Mouse (Mus musculus) limb, embryonic 14.5 days (tissue): Measurements from ENCODE around the gene Ccdc157. TPM values are rescaled to one million over a fixed set of nuclear protein-coding genes. Genes with fewer than 3 reads are reported as not detected.

Experiments
- ATAC-seq: fragments of 200-750 bp; cut with Nextera tagmentation; 2 replicates; pipeline ENCODE4 v1.8.0; 2017; ENCODE audit warnings: low read depth, moderate number of reproducible peaks, moderate TSS enrichment; ENCODE audit not compliant: low FRiP score
- DNase-seq: peaks from one replicate; pipeline ENCODE4 v3.0.0-alpha.2; 2015; ENCODE audit warnings: low spot score
- H3K27ac ChIP-seq: fragments of 300-500 bp; sonication (generic); replicated peaks from 2 replicates; pipeline ENCODE4 v1.5.1; 2014; ENCODE audit warnings: low read depth, mild to moderate bottlenecking, low read length, moderate library complexity, mixed read lengths
- H3K27me3 ChIP-seq: fragments of 300-500 bp; sonication (generic); 2 replicates; pipeline ENCODE4 v1.6.1; 2014; ENCODE audit warnings: low read length, mixed read lengths; ENCODE audit not compliant: control insufficient read depth, insufficient read depth
- H3K36me3 ChIP-seq: fragments of 300-500 bp; sonication (generic); 2 replicates; pipeline ENCODE4 v1.6.1; 2014; ENCODE audit warnings: mild to moderate bottlenecking, low read length, moderate library complexity, mixed read lengths; ENCODE audit not compliant: control insufficient read depth, insufficient read depth
- H3K4me1 ChIP-seq: fragments of 300-500 bp; sonication (generic); 2 replicates; pipeline ENCODE4 v1.6.1; 2014; ENCODE audit warnings: antibody characterized with exemption, low read length, mixed read lengths; ENCODE audit not compliant: control insufficient read depth, insufficient read depth
- H3K4me2 ChIP-seq: fragments of 300-500 bp; sonication (generic); replicated peaks from 2 replicates; pipeline ENCODE4 v1.6.1; 2014; ENCODE audit warnings: low read depth, mild to moderate bottlenecking, low read length, moderate library complexity; ENCODE audit not compliant: severe bottlenecking
- H3K4me3 ChIP-seq: fragments of 300-500 bp; sonication (generic); replicated peaks from 2 replicates; pipeline ENCODE4 v1.5.1; 2014; ENCODE audit warnings: low read length
- H3K9ac ChIP-seq: fragments of 300-500 bp; sonication (generic); 2 replicates; pipeline ENCODE4 v1.6.1; 2014; ENCODE audit warnings: mild to moderate bottlenecking, low read depth, low read length, moderate library complexity; ENCODE audit not compliant: severe bottlenecking
- H3K9me3 ChIP-seq: fragments of 300-500 bp; sonication (generic); 2 replicates; pipeline ENCODE4 v1.6.1; 2016; ENCODE audit warnings: low read length; ENCODE audit not compliant: control insufficient read depth
- POLR2A ChIP-seq: fragments of 200-500 bp; IDR thresholded peaks from 2 replicates; pipeline ENCODE4 v1.8.0; 2012; ENCODE audit warnings: inconsistent platforms, mild to moderate bottlenecking, moderate library complexity, borderline replicate concordance; ENCODE audit not compliant: insufficient read depth, insufficient read length; ENCODE audit errors: extremely low read depth
- WGBS: fragments of 180-500 bp; shearing (Covaris S2); extraction: QIAGEN DNeasy Blood & Tissue Kit; methylation state at CpG from one replicate; pipeline ENCODE4 v1.1.7; 2014; 5-methylcytosine and 5-hydroxymethylcytosine counted together
- polyA plus RNA-seq, 2 experiments: library from polyadenylated mRNA; depleted of rRNA in 1 of 2; stranded (reverse) in 1 of 2; unstranded in 1 of 2; fragments of >200 nt; fragmentation: Nextera tagmentation in 1 of 2; extraction: Ambion mirVana in 1 of 2; gene quantifications; 2 replicates each; pipeline versions ENCODE4 v1.2.1 to v1.2.3; 2012 to 2014

Ccdc157 gene
- polyA plus RNA-seq, 2 experiments = 6.6 to 26.1 TPM

DNA sequence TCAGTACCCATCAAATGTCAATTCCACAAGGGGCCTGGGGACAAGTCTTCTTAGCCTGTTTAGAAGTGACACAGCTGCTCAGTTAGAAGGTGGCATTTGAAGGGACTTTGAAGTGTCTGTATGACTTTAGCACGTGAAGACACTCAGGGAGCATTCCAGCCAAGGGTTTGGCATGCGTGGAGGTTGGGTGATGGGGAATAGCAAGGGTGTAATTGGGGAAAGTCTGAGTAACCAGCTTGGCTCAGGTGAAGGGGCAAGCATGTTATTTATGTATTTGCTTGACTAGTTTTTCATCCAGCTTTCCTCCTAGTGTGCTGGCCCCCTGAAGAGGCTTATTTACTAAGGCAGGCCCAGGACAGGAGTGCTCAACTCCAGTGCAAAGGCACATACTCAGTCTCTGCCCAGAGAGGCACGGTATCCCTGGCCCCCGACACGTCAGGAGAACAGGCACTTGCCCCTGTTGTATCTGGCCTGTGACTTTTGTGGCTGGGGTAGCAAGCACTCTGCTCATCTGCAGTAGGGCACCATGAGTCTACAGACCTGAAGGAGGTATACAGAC is 45.1 kb upstream of the Ccdc157 start:
- no peaks in the 10 kb centered on the region for H3K27me3 ChIP-seq
- no peak overlapping the region for H3K27ac ChIP-seq
- DNase-seq (no peak), ATAC-seq (no peak)
- WGBS = 82% methylated on average over 5 of the region's 5 CpGs
- no peak overlapping the region for H3K4me2 ChIP-seq
- H3K9me3 ChIP-seq = no peaks in the 10 kb centered on the region
- no peak overlapping the region for H3K9ac ChIP-seq
- TF ChIP-seq POLR2A = no peak
- no peaks in the 10 kb centered on the region for H3K4me1 ChIP-seq
- peaks cover 43% of the 10 kb centered on the region for H3K36me3 ChIP-seq
- no peak overlapping the region for H3K4me3 ChIP-seq

DNA sequence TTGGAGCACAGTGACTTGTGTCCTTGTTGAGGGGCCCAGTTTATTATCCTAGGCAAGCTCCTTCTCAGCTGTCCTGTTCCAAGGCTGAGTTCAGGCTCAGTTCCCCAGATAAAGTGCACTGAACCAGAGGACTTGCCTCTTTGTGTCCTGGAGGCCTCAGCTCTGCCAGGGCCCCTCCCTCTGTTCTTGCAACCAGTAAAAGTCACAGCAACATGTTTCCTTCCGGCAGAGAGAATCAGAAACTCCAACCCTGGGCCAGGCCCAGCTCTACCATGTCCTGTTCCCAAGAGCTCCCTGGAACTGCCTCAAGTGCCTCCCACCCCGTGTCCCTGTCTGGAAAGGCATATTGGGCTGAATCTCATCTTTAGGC is 43.6 kb upstream of the Ccdc157 start:
- WGBS = 51% methylated on average over 2 of the region's 2 CpGs
- no peak for TF ChIP-seq POLR2A
- no peak for DNase-seq

DNA sequence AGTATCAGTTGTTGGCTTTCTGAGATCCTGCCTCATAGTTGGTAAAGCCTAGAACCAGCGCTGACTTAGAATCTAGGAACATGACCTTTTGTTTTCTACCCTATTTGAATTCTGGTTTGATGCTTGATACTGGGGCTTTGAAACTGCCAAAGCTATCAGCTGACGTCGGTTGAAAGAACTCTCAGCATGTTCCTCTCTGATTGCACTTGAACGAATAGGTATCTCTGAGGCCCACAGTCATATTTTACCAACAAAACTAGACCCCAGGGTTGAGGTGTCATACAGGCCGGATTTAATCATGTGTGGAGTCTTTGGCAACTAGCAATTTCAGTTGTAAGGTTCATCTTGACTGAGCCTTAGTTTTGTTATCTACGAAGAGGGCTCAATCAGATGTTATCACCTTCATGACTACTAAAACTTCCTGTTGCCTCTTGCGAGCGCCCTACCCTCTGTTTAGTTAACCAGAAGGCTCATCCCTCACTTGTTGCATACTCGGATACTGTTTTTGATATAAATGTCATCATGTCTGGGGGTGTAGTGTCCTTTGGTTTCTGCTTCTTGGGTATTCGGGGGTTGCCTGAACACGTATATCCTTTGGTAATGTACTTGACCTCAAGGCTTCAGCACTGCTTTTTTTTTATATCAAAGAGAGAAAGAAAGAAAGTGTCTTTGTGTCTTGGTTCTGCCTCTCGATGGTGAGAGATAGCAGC is 43.1 kb upstream of the Ccdc157 start:
- WGBS = 83% methylated on average over 12 of the region's 12 CpGs
- Histone ChIP-seq H3K27me3 (no peaks in the 10 kb centered on the region), H3K4me2 (no peak overlapping the region), H3K4me3 (no peak overlapping the region), H3K4me1 (no peaks in the 10 kb centered on the region), H3K27ac (no peak overlapping the region), H3K9me3 (no peaks in the 10 kb centered on the region), H3K9ac (no peak overlapping the region), H3K36me3 (peaks cover 24% of the 10 kb centered on the region)
- DNase-seq = no peak
- ATAC-seq = no peak
- no peak for TF ChIP-seq POLR2A

More for the DNA sequence above, 43.6 kb upstream of the Ccdc157 start:
- H3K9me3 ChIP-seq = no peaks in the 10 kb centered on the region
- no peak overlapping the region for H3K27ac ChIP-seq
- no peaks in the 10 kb centered on the region for H3K27me3 ChIP-seq
- no peak overlapping the region for H3K4me2 ChIP-seq
- H3K4me1 ChIP-seq = no peaks in the 10 kb centered on the region
- no peak overlapping the region for H3K4me3 ChIP-seq
- no peak overlapping the region for H3K9ac ChIP-seq
- peaks cover 30% of the 10 kb centered on the region for H3K36me3 ChIP-seq
- ATAC-seq = no peak

DNA sequence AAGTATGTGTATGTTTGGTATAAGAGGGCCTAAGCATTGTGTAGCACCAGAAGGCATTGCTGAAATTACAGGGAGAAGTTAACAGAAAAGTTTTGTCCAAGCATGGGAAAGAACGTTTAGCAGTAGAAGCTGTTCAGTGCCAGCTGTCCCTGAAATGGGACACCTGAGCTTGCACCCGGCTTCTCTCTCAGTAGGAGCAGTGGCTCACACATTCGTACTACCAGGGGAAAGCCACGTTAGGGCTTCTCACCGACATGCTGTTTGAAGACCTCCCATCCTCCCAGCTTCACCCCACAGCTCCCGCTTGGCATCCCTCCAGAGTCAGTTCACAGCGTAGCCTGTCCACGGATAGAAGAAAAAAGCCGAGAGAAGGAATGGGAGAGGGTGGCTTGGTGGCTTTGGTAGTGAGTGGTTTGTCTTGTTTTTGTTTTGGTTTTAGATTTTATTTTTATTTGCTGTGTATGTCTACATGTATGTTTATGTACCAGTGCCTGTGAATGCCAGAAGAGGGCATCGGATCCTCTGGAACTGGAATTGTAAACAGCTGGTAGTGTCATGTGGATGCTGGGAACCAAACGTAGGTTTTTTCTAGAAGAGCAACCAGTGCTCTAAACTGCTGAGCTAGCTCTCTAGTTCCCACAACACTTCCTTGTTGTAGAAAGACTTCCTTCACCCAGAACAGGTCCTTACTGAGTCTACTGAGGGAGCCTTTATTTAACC is 42.0 kb upstream of the Ccdc157 start:
- H3K9me3 ChIP-seq = no peaks in the 10 kb centered on the region
- DNase-seq = no peak
- no peak overlapping the region for H3K9ac ChIP-seq
- no peak for ATAC-seq
- H3K4me3 ChIP-seq = no peak overlapping the region
- no peak overlapping the region for H3K4me2 ChIP-seq
- H3K27me3 ChIP-seq = no peaks in the 10 kb centered on the region
- H3K4me1 ChIP-seq = no peaks in the 10 kb centered on the region
- H3K36me3 ChIP-seq = peaks cover 14% of the 10 kb centered on the region
- H3K27ac ChIP-seq = no peak overlapping the region; the same call in 1 of the 2 replicates
- no peak for TF ChIP-seq POLR2A
- 63% methylated on average over 11 of the region's 11 CpGs for WGBS

DNA sequence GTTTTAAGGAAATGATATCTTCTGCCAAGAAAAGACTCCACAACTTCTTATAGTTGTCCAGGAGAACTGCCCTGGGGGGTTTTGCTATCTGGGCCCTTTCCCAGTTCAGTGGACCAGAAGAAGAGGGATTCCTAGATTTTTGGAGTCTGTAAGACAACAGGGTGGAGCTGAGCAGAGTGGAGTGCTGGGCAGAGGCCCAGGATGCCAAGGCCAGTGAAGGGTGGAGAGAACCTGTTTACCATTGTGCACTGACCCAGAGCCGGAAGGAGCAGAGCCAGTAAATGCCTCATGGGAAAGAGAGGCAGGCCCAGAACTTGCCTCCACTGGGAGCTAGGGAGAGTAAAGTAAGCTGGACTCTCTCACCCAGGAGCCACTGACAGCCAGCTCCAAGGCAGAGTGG is 37.6 kb upstream of the Ccdc157 start:
- H3K36me3 ChIP-seq = no peaks in the 10 kb centered on the region
- DNase-seq = no peak
- no peaks in the 10 kb centered on the region for H3K27me3 ChIP-seq
- TF ChIP-seq POLR2A = no peak
- H3K4me3 ChIP-seq = no peak overlapping the region
- H3K4me2 ChIP-seq = no peak overlapping the region
- no peak overlapping the region for H3K27ac ChIP-seq
- H3K9me3 ChIP-seq = no peaks in the 10 kb centered on the region
- H3K9ac ChIP-seq = no peak overlapping the region
- H3K4me1 ChIP-seq = no peaks in the 10 kb centered on the region
- WGBS = 87% methylated on average over 1 of the region's 1 CpGs
- no peak for ATAC-seq
